In the genomic region with DNA sequence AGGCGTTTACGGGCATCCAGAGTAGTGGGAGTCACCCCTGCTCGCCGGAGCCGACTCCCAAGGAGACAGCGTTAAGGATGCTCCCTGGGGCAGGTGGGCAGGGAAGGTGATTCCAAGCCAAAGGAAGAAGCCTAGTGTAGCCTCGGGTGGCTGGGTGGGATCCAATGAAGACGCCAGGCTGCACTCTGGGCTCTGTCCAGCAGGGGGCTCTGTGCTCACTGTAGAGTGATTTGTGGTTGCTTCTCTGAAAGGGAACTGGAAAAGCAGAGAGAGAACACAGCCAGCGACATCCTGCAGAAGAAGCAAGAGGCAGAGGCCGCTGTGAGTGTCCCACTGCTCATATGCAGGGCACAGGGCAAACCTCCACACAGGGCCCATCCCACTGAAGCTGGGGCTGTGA, we compare ENCODE assay signal across 8 mouse cellular contexts. TPM values are rescaled to one million over a fixed set of nuclear protein-coding genes. Genes with fewer than 3 reads are reported as not detected.
DNase-seq lines count a peak whose midpoint lies in the region; ATAC-seq and TF ChIP-seq lines count a peak whose summit lies in the region.

No protein-coding gene starts in this region.

- H3K9me3 ChIP-seq in hindbrain, embryonic 10.5 days: peaks cover 7% of the 10 kb centered on the region; the same call in 1 of the 2 replicates
- H3K9me3 ChIP-seq in hindbrain, embryonic 12.5 days (replicated peaks): peaks cover 3% of the 10 kb centered on the region
- no peaks in the 10 kb centered on the region for H3K9me3 ChIP-seq in intestine, postnatal 0 days (ENCODE audit: control insufficient read depth)
- H3K9me3 ChIP-seq in limb, embryonic 10.5 days (replicated peaks): 0 out of 2 replicates have a peak, but pooled peaks cover 5% of the 10 kb centered on the region
- H3K9me3 ChIP-seq in midbrain, embryonic 16.5 days (replicated peaks; ENCODE audit: control insufficient read depth, low read length, poor library complexity, severe bottlenecking): no peaks in the 10 kb centered on the region

- no peak overlapping the region for H3K27ac ChIP-seq in hindbrain, embryonic 10.5 days
- H3K27ac ChIP-seq in hindbrain, embryonic 12.5 days: no peak overlapping the region
- H3K27ac ChIP-seq in intestine, postnatal 0 days (ENCODE audit: low read depth, low read length): no peak overlapping the region
- no peak overlapping the region for H3K27ac ChIP-seq in limb, embryonic 10.5 days
- H3K27ac ChIP-seq in midbrain, embryonic 16.5 days (ENCODE audit: low read length): peak overlapping the region; percentile 42; the same call in 1 of the 2 replicates
- no peak overlapping the region for H3K27ac ChIP-seq in spleen, adult 2 months (ENCODE audit: insufficient read depth, low read length)

- peaks cover 98% of the 10 kb centered on the region for H3K36me3 ChIP-seq in hindbrain, embryonic 10.5 days
- H3K36me3 ChIP-seq in hindbrain, embryonic 12.5 days: peaks cover 63% of the 10 kb centered on the region
- H3K36me3 ChIP-seq in intestine, postnatal 0 days (ENCODE audit: control insufficient read depth, insufficient read depth): peaks cover 66% of the 10 kb centered on the region
- peaks cover 97% of the 10 kb centered on the region for H3K36me3 ChIP-seq in limb, embryonic 10.5 days
- peaks cover 30% of the 10 kb centered on the region for H3K36me3 ChIP-seq in midbrain, embryonic 16.5 days (ENCODE audit: control insufficient read depth, insufficient read depth, low read length)
- peaks cover 4% of the 10 kb centered on the region for H3K36me3 ChIP-seq in spleen, adult 2 months (ENCODE audit: control insufficient read depth, insufficient read depth, low read length)

- H3K27me3 ChIP-seq in hindbrain, embryonic 10.5 days (ENCODE audit: insufficient read depth, poor library complexity, severe bottlenecking): no peaks in the 10 kb centered on the region
- H3K27me3 ChIP-seq in hindbrain, embryonic 12.5 days: no peaks in the 10 kb centered on the region
- H3K27me3 ChIP-seq in intestine, postnatal 0 days (replicated peaks; ENCODE audit: control insufficient read depth, insufficient read depth, low read length): no peaks in the 10 kb centered on the region
- no peaks in the 10 kb centered on the region for H3K27me3 ChIP-seq in limb, embryonic 10.5 days (ENCODE audit: low read depth, poor library complexity, severe bottlenecking)
- no peaks in the 10 kb centered on the region for H3K27me3 ChIP-seq in midbrain, embryonic 16.5 days (ENCODE audit: control insufficient read depth, insufficient read depth, low read depth, low read length)
- no peaks in the 10 kb centered on the region for H3K27me3 ChIP-seq in spleen, adult 2 months (ENCODE audit: control insufficient read depth, insufficient read depth, low read length)

- peaks cover 7% of the 10 kb centered on the region for H3K4me1 ChIP-seq in hindbrain, embryonic 10.5 days (replicated peaks)
- H3K4me1 ChIP-seq in hindbrain, embryonic 12.5 days: peaks cover under 1% of the 10 kb centered on the region; the same call in 1 of the 2 replicates
- H3K4me1 ChIP-seq in intestine, postnatal 0 days (replicated peaks; ENCODE audit: control insufficient read depth, insufficient read depth, low read length): no peaks in the 10 kb centered on the region
- peaks cover 2% of the 10 kb centered on the region; the same call in 1 of the 2 replicates for H3K4me1 ChIP-seq in limb, embryonic 10.5 days
- H3K4me1 ChIP-seq in midbrain, embryonic 16.5 days (ENCODE audit: control insufficient read depth, insufficient read depth, low read length): no peaks in the 10 kb centered on the region
- H3K4me1 ChIP-seq in spleen, adult 2 months (ENCODE audit: control insufficient read depth, insufficient read depth, insufficient read length): 0 out of 2 replicates have a peak, but pooled peaks cover 4% of the 10 kb centered on the region

- H3K4me3 ChIP-seq in hindbrain, embryonic 10.5 days: no peak overlapping the region
- no peak overlapping the region for H3K4me3 ChIP-seq in hindbrain, embryonic 12.5 days
- H3K4me3 ChIP-seq in intestine, postnatal 0 days (ENCODE audit: low read depth, low read length): no peak overlapping the region
- H3K4me3 ChIP-seq in limb, embryonic 10.5 days: no peak overlapping the region
- H3K4me3 ChIP-seq in midbrain, embryonic 16.5 days (ENCODE audit: low read depth, low read length): no peak overlapping the region
- H3K4me3 ChIP-seq in spleen, adult 2 months (ENCODE audit: extremely low read depth, insufficient read depth, insufficient read length): no peak overlapping the region

- 53% methylated on average over 10 of the region's 10 CpGs for WGBS in hindbrain, embryonic 10.5 days
- WGBS in hindbrain, embryonic 12.5 days: 45% methylated on average over 10 of the region's 10 CpGs
- WGBS in intestine, postnatal 0 days: 42% methylated on average over 10 of the region's 10 CpGs
- WGBS in limb, embryonic 10.5 days: 46% methylated on average over 10 of the region's 10 CpGs
- 46% methylated on average over 10 of the region's 10 CpGs for WGBS in midbrain, embryonic 16.5 days
- WGBS in spleen, adult 2 months: 42% methylated on average over 10 of the region's 10 CpGs

- H3K4me2 ChIP-seq in hindbrain, embryonic 12.5 days (replicated peaks): no peak overlapping the region
- no peak overlapping the region for H3K4me2 ChIP-seq in intestine, postnatal 0 days (replicated peaks; ENCODE audit: low read depth)
- no peak overlapping the region for H3K4me2 ChIP-seq in midbrain, embryonic 16.5 days (ENCODE audit: low read length)

- H3K9ac ChIP-seq in hindbrain, embryonic 12.5 days: no peak overlapping the region
- H3K9ac ChIP-seq in intestine, postnatal 0 days (ENCODE audit: low read depth, low read length): no peak overlapping the region
- 0 out of 2 replicates have a peak overlapping the region, but pooled peaks have one; percentile 14 for H3K9ac ChIP-seq in midbrain, embryonic 16.5 days (ENCODE audit: low read depth, low read length)

- TF ChIP-seq POLR2A in spleen, adult 2 months (IDR thresholded peaks at IDR 0.05; ENCODE audit: low read depth, low read length): no peak

- DNase-seq in hindbrain, embryonic 10.5 days (ENCODE audit: low spot score): peak; percentile 85
- peak; percentile 89 for DNase-seq in cerebellum, adult 9-10 months
- peak; percentile 76 to 95 for DNase-seq in frontal cortex, adult 2 months (ENCODE audit: extremely low spot score in 1 of 2, low spot score in 1 of 2)
- DNase-seq in limb, embryonic 10.5 days (ENCODE audit: low spot score): peak; percentile 90
- DNase-seq in spleen, adult 2 months (ENCODE audit: low read depth in 1 of 2, low spot score in 2 of 2): peak; percentile 49 to 84

- ATAC-seq in hindbrain, embryonic 12.5 days (ENCODE audit: low FRiP score): no peak
- no peak for ATAC-seq in intestine, postnatal 0 days
- peak; percentile 8; the same call in 1 of the 2 replicates for ATAC-seq in midbrain, embryonic 16.5 days

- TF ChIP-seq CTCF in intestine, postnatal 0 days (IDR thresholded peaks at IDR 0.05; ENCODE audit: low read depth): peak; percentile 89
- peak; percentile 88 for TF ChIP-seq CTCF in spleen, adult 2 months (IDR thresholded peaks at IDR 0.05; ENCODE audit: extremely low read depth, insufficient read depth, insufficient read length, insufficient replicate concordance)

RNA-seq across cellular contexts. Expression of a gene that starts 11.0 kb away (rescaled TPM):
- polyA plus RNA-seq in hindbrain, embryonic 10.5 days (2016; fragmentation: Nextera tagmentation; extraction: Ambion mirVana): 34.5 and 36.2 TPM in 2 replicates
- 31.7 and 37.0 TPM in 2 replicates for polyA plus RNA-seq in hindbrain, embryonic 12.5 days (2016; fragmentation: Nextera tagmentation; extraction: Ambion mirVana)
- polyA plus RNA-seq in frontal cortex, adult 2 months (2012; rRNA removed): 29.8 and 39.4 TPM in 2 replicates
- 15.4 and 16.6 TPM in 2 replicates for polyA plus RNA-seq in intestine, postnatal 0 days (2015; fragmentation: Nextera tagmentation; extraction: Ambion mirVana)
- polyA plus RNA-seq in limb, embryonic 10.5 days (2016; fragmentation: Nextera tagmentation; extraction: Ambion mirVana): 36.0 and 43.1 TPM in 2 replicates
- 30.9 and 33.9 TPM in 2 replicates for polyA plus RNA-seq in midbrain, embryonic 16.5 days (2015; fragmentation: Nextera tagmentation; extraction: Ambion mirVana)
- polyA plus RNA-seq in spleen, adult 2 months (2012; rRNA removed): 46.2 and 53.0 TPM in 2 replicates

RNA-seq across cellular contexts. Expression of a gene that starts 18.3 kb away (rescaled TPM):
- polyA plus RNA-seq in hindbrain, embryonic 10.5 days (2016; fragmentation: Nextera tagmentation; extraction: Ambion mirVana): 30.7 TPM in 2 replicates
- polyA plus RNA-seq in hindbrain, embryonic 12.5 days (2016; fragmentation: Nextera tagmentation; extraction: Ambion mirVana): 29.2 and 29.7 TPM in 2 replicates
- polyA plus RNA-seq in frontal cortex, adult 2 months (2012; rRNA removed): 9.1 and 9.3 TPM in 2 replicates
- polyA plus RNA-seq in intestine, postnatal 0 days (2015; fragmentation: Nextera tagmentation; extraction: Ambion mirVana): 10.6 and 11.0 TPM in 2 replicates
- 26.9 and 33.4 TPM in 2 replicates for polyA plus RNA-seq in limb, embryonic 10.5 days (2016; fragmentation: Nextera tagmentation; extraction: Ambion mirVana)
- polyA plus RNA-seq in midbrain, embryonic 16.5 days (2015; fragmentation: Nextera tagmentation; extraction: Ambion mirVana): 21.2 and 24.4 TPM in 2 replicates
- polyA plus RNA-seq in spleen, adult 2 months (2012; rRNA removed): 3.8 and 4.2 TPM in 2 replicates

RNA-seq across cellular contexts. Expression of a gene that starts 30.9 kb away (rescaled TPM):
- polyA plus RNA-seq in hindbrain, embryonic 10.5 days (2016; fragmentation: Nextera tagmentation; extraction: Ambion mirVana): 7.7 and 8.7 TPM in 2 replicates
- 8.0 and 8.2 TPM in 2 replicates for polyA plus RNA-seq in hindbrain, embryonic 12.5 days (2016; fragmentation: Nextera tagmentation; extraction: Ambion mirVana)
- 11.2 and 12.1 TPM in 2 replicates for polyA plus RNA-seq in frontal cortex, adult 2 months (2012; rRNA removed)
- 5.3 and 5.8 TPM in 2 replicates for polyA plus RNA-seq in intestine, postnatal 0 days (2015; fragmentation: Nextera tagmentation; extraction: Ambion mirVana)
- 9.7 and 10.6 TPM in 2 replicates for polyA plus RNA-seq in limb, embryonic 10.5 days (2016; fragmentation: Nextera tagmentation; extraction: Ambion mirVana)
- 3.0 and 3.4 TPM in 2 replicates for polyA plus RNA-seq in midbrain, embryonic 16.5 days (2015; fragmentation: Nextera tagmentation; extraction: Ambion mirVana)
- 20.1 and 28.4 TPM in 2 replicates for polyA plus RNA-seq in spleen, adult 2 months (2012; rRNA removed)

RNA-seq across cellular contexts. Expression of a gene that starts 44.3 kb away (rescaled TPM):
- polyA plus RNA-seq in hindbrain, embryonic 10.5 days (2016; fragmentation: Nextera tagmentation; extraction: Ambion mirVana): 102 and 108 TPM in 2 replicates
- polyA plus RNA-seq in hindbrain, embryonic 12.5 days (2016; fragmentation: Nextera tagmentation; extraction: Ambion mirVana): 82.8 and 83.2 TPM in 2 replicates
- 62.5 and 64.2 TPM in 2 replicates for polyA plus RNA-seq in frontal cortex, adult 2 months (2012; rRNA removed)
- polyA plus RNA-seq in intestine, postnatal 0 days (2015; fragmentation: Nextera tagmentation; extraction: Ambion mirVana): 25.7 and 29.7 TPM in 2 replicates
- 121 TPM in 2 replicates for polyA plus RNA-seq in limb, embryonic 10.5 days (2016; fragmentation: Nextera tagmentation; extraction: Ambion mirVana)
- 81.3 and 81.6 TPM in 2 replicates for polyA plus RNA-seq in midbrain, embryonic 16.5 days (2015; fragmentation: Nextera tagmentation; extraction: Ambion mirVana)
- polyA plus RNA-seq in spleen, adult 2 months (2012; rRNA removed): 31.6 and 40.9 TPM in 2 replicates

RNA-seq across cellular contexts. Expression of a gene that starts 49.7 kb away (rescaled TPM):
- 23.3 and 25.9 TPM in 2 replicates for polyA plus RNA-seq in hindbrain, embryonic 10.5 days (2016; fragmentation: Nextera tagmentation; extraction: Ambion mirVana)
- polyA plus RNA-seq in hindbrain, embryonic 12.5 days (2016; fragmentation: Nextera tagmentation; extraction: Ambion mirVana): 20.4 and 25.2 TPM in 2 replicates
- polyA plus RNA-seq in frontal cortex, adult 2 months (2012; rRNA removed): 17.6 and 19.1 TPM in 2 replicates
- 6.7 and 7.6 TPM in 2 replicates for polyA plus RNA-seq in intestine, postnatal 0 days (2015; fragmentation: Nextera tagmentation; extraction: Ambion mirVana)
- 24.5 and 26.5 TPM in 2 replicates for polyA plus RNA-seq in limb, embryonic 10.5 days (2016; fragmentation: Nextera tagmentation; extraction: Ambion mirVana)
- polyA plus RNA-seq in midbrain, embryonic 16.5 days (2015; fragmentation: Nextera tagmentation; extraction: Ambion mirVana): 19.3 and 21.5 TPM in 2 replicates
- polyA plus RNA-seq in spleen, adult 2 months (2012; rRNA removed): 18.9 and 21.3 TPM in 2 replicates
